Mouse (Mus musculus) cerebellum, postnatal 10 days (tissue): Measurements from ENCODE around the gene Mn1.

Source experiments
- DNase-seq, 2 experiments: peaks; one replicate each; pipeline ENCODE4 v3.0.0; 2021; ENCODE audit warnings: mixed read lengths in 2 of 2

Mn1 gene

GRCm38 (mm10) chr5:111416591-111417374 lies at the start of gene Mn1:
TSS of gene Mn1 (plus strand) at chr5:111417362.
- DNase-seq: peak; percentile 84 to 89

- no peak for DNase-seq
These were observed 49.1 kb upstream of the Mn1 start for GRCm38 (mm10) chr5:111367937-111368517.

GRCm38 (mm10) chr5:111368576-111368975 lies 48.6 kb upstream of the Mn1 start:
- DNase-seq: no peak

GRCm38 (mm10) chr5:111375616-111376015 lies 41.5 kb upstream of the Mn1 start:
- no peak for DNase-seq

GRCm38 (mm10) chr5:111376276-111377020 lies 40.7 kb upstream of the Mn1 start:
- DNase-seq: no peak

- DNase-seq: peak; percentile 39 to 43
These were observed 38.8 kb upstream of the Mn1 start for GRCm38 (mm10) chr5:111378126-111378993.

- no peak for DNase-seq
These were observed 33.8 kb upstream of the Mn1 start for GRCm38 (mm10) chr5:111383335-111383734.

GRCm38 (mm10) chr5:111390911-111391310 lies 26.3 kb upstream of the Mn1 start:
- DNase-seq: peak in 1 of 2 experiments; percentile 34

GRCm38 (mm10) chr5:111391485-111391884 lies 25.7 kb upstream of the Mn1 start:
- no peak for DNase-seq

- peak; percentile 97 for DNase-seq
These were observed 23.6 kb upstream of the Mn1 start for GRCm38 (mm10) chr5:111393346-111394197.

GRCm38 (mm10) chr5:111394198-111395053 lies 22.7 kb upstream of the Mn1 start:
- DNase-seq: no peak

- peak in 1 of 2 experiments; percentile 46 for DNase-seq
These were observed 21.4 kb upstream of the Mn1 start for GRCm38 (mm10) chr5:111395771-111396170.

- DNase-seq: peak in 1 of 2 experiments; percentile 34
These were observed 21.0 kb upstream of the Mn1 start for GRCm38 (mm10) chr5:111396199-111396598.

GRCm38 (mm10) chr5:111398471-111398870 lies 18.7 kb upstream of the Mn1 start:
- DNase-seq: no peak

- DNase-seq: no peak
These were observed 17.9 kb upstream of the Mn1 start for GRCm38 (mm10) chr5:111399271-111399670.

GRCm38 (mm10) chr5:111401879-111402650 lies 15.1 kb upstream of the Mn1 start:
- no peak for DNase-seq

GRCm38 (mm10) chr5:111402651-111402996 lies 14.5 kb upstream of the Mn1 start:
- no peak for DNase-seq

GRCm38 (mm10) chr5:111404721-111405120 lies 12.4 kb upstream of the Mn1 start:
- DNase-seq: no peak

GRCm38 (mm10) chr5:111408470-111409105 lies 8.6 kb upstream of the Mn1 start:
- DNase-seq: peak in 1 of 2 experiments; percentile 42
